8 mouse cellular contexts compared by ENCODE assay signal in genomic region chr9:81633437-81633973, GRCm38 (mm10). TPM values are rescaled to one million over a fixed set of nuclear protein-coding genes. Genes with fewer than 3 reads are reported as not detected.
DNase-seq lines count a peak whose midpoint lies in the region; ATAC-seq and TF ChIP-seq lines count a peak whose summit lies in the region.

Gene Htr1b, minus strand, starts transcription at chr9:81633828.

- no peaks in the 10 kb centered on the region for H3K36me3 ChIP-seq in embryonic facial prominence, embryonic 10.5 days (replicated peaks)
- H3K36me3 ChIP-seq in heart, postnatal 0 days (replicated peaks; ENCODE audit: control insufficient read depth, insufficient read depth, low read length), result no peaks in the 10 kb centered on the region
- no peaks in the 10 kb centered on the region for H3K36me3 ChIP-seq in liver, embryonic 15.5 days (replicated peaks)

- peak within 1 kb of the TSS; percentile 85 for H3K27ac ChIP-seq in embryonic facial prominence, embryonic 10.5 days (replicated peaks)
- H3K27ac ChIP-seq in heart, postnatal 0 days (ENCODE audit: low read depth), result no peak within 1 kb of the TSS
- H3K27ac ChIP-seq in liver, embryonic 15.5 days (replicated peaks), result no peak within 1 kb of the TSS

- H3K27me3 ChIP-seq in embryonic facial prominence, embryonic 10.5 days (replicated peaks; ENCODE audit: low read depth, poor library complexity, severe bottlenecking), result peaks cover 65% of the 10 kb centered on the region
- H3K27me3 ChIP-seq in heart, postnatal 0 days (ENCODE audit: control insufficient read depth, insufficient read depth, low read length), result peaks cover 50% of the 10 kb centered on the region
- H3K27me3 ChIP-seq in liver, embryonic 15.5 days, result peaks cover 57% of the 10 kb centered on the region

- no peak for TF ChIP-seq CTCF in heart, postnatal 0 days (IDR thresholded peaks at IDR 0.05; ENCODE audit: low read depth)

- H3K4me1 ChIP-seq in embryonic facial prominence, embryonic 10.5 days, result peaks cover 26% of the 10 kb centered on the region
- no peaks in the 10 kb centered on the region for H3K4me1 ChIP-seq in heart, postnatal 0 days (ENCODE audit: control insufficient read depth, insufficient read depth)
- H3K4me1 ChIP-seq in liver, embryonic 15.5 days (replicated peaks), result no peaks in the 10 kb centered on the region

- no peaks in the 10 kb centered on the region for H3K9me3 ChIP-seq in embryonic facial prominence, embryonic 10.5 days
- H3K9me3 ChIP-seq in heart, postnatal 0 days (replicated peaks; ENCODE audit: control insufficient read depth, low read length), result no peaks in the 10 kb centered on the region
- no peaks in the 10 kb centered on the region for H3K9me3 ChIP-seq in liver, embryonic 15.5 days (replicated peaks)

- peak; percentile 56 for ATAC-seq in heart, postnatal 0 days (ENCODE audit: insufficient read depth, low read depth)
- no peak for ATAC-seq in liver, embryonic 15.5 days (ENCODE audit: insufficient read depth)

- under 1% methylated on average over 26 of the region's 26 CpGs for WGBS in embryonic facial prominence, embryonic 10.5 days
- 1% methylated on average over 24 of the region's 26 CpGs for WGBS in heart, postnatal 0 days
- under 1% methylated on average over 24 of the region's 26 CpGs for WGBS in liver, embryonic 15.5 days (ENCODE audit: insufficient replicate concordance)

- H3K4me3 ChIP-seq in embryonic facial prominence, embryonic 10.5 days, result peak within 1 kb of the TSS; percentile 84
- H3K4me3 ChIP-seq in heart, postnatal 0 days (ENCODE audit: low read depth, low read length), result peak within 1 kb of the TSS; percentile 51
- H3K4me3 ChIP-seq in liver, embryonic 15.5 days (replicated peaks), result peak within 1 kb of the TSS; percentile 33

- H3K9ac ChIP-seq in heart, postnatal 0 days (replicated peaks; ENCODE audit: low read depth, low read length), result no peak within 1 kb of the TSS
- no peak within 1 kb of the TSS for H3K9ac ChIP-seq in liver, embryonic 15.5 days

- DNase-seq in ovary, postnatal 10 days (ENCODE audit: low spot score), result peak; percentile 9
- DNase-seq in ovary, postnatal 36 days (ENCODE audit: low spot score), result no peak
- DNase-seq in embryonic facial prominence, embryonic 10.5 days (ENCODE audit: low spot score), result peak; percentile 67
- peak; percentile 19 for DNase-seq in heart, postnatal 0 days (ENCODE audit: low spot score)
- DNase-seq in kidney, postnatal 36 days, result peak; percentile 8 to 24
- DNase-seq in right cerebral cortex, adult 2 months (ENCODE audit: low spot score in 2 of 2), result peak; percentile 42 to 65
- DNase-seq in spleen, postnatal 4 days (ENCODE audit: low spot score in 2 of 2), result no peak

- peak within 1 kb of the TSS; percentile 91 for H3K4me2 ChIP-seq in heart, postnatal 0 days (ENCODE audit: low read depth, low read length)
- peak within 1 kb of the TSS; percentile 54 for H3K4me2 ChIP-seq in liver, embryonic 15.5 days

- no peak for TF ChIP-seq EP300 in heart, postnatal 0 days (IDR thresholded peaks at IDR 0.05; ENCODE audit: low read depth)

RNA-seq across cellular contexts. Expression of gene Htr1b, which starts in this region (rescaled TPM):
- polyA plus RNA-seq in embryonic facial prominence, embryonic 10.5 days (2016; fragmentation: Nextera tagmentation; extraction: Ambion mirVana), result 0.60 and 1.1 TPM in 2 replicates
- total RNA-seq in heart, postnatal 0 days (2014; rRNA removed; ENCODE audit: low replicate concordance), result 0.38 and 0.46 TPM in 2 replicates
- 0.07 and 0.08 TPM in 2 replicates for polyA plus RNA-seq in heart, postnatal 0 days (2015; fragmentation: Nextera tagmentation; extraction: Ambion mirVana)
- polyA plus RNA-seq in liver, embryonic 15.5 days (2015; fragmentation: Nextera tagmentation; extraction: Ambion mirVana), result 0.05 TPM in 1 of 2 replicates, not detected in the other

Comparison
In these comparisons a context has a peak if more than half of its experiments do, and no peak if none do; other contexts are left out.
1. DNase-seq: peak in ovary, postnatal 10 days (single experiment), embryonic facial prominence, embryonic 10.5 days (single experiment), kidney, postnatal 36 days (2 of 2) and right cerebral cortex, adult 2 months (2 of 2); none in ovary, postnatal 36 days (single experiment) and spleen, postnatal 4 days (0 of 2).
2. Peak in DNase-seq, ATAC-seq, H3K4me3 ChIP-seq and H3K4me2 ChIP-seq in heart, postnatal 0 days; RNA of the gene not detected or under 1 TPM.
3. H3K4me3 ChIP-seq: peak in every context shown above with its lines; median percentile 84 in embryonic facial prominence, embryonic 10.5 days; 51 in heart, postnatal 0 days; 33 in liver, embryonic 15.5 days.